Mouse (Mus musculus): ENCODE measurements at regions not wholly inside any gene's neighbourhood (a gene's known extent, or its start where the extent isn't known, plus 50 kb on each side); places are given as distances from the start of the nearest gene placed in this dataset.

GRCm38 (mm10) chr6:135501791-135502190 lies 139.4 kb downstream of the Emp1 start:
- H3K27ac ChIP-seq (ENCODE audit: low read depth, low read length): no peak overlapping the region
- H3K9me3 ChIP-seq (replicated peaks; ENCODE audit: control insufficient read depth, low read length): no peaks in the 10 kb centered on the region
- no peaks in the 10 kb centered on the region for H3K27me3 ChIP-seq (replicated peaks; ENCODE audit: control insufficient read depth, insufficient read depth, low read length)
- 77% methylated on average over 6 of the region's 6 CpGs for WGBS
- H3K9ac ChIP-seq (ENCODE audit: low read length): no peak overlapping the region
- no peak overlapping the region for H3K4me2 ChIP-seq (ENCODE audit: low read length)
- DNase-seq (ENCODE audit: low spot score): no peak
- no peak for ATAC-seq
- H3K36me3 ChIP-seq (ENCODE audit: control insufficient read depth, insufficient read depth, low read length): no peaks in the 10 kb centered on the region
- no peak overlapping the region for H3K4me3 ChIP-seq (ENCODE audit: low read depth, low read length)
- H3K4me1 ChIP-seq (ENCODE audit: control insufficient read depth, insufficient read depth, low read length): no peaks in the 10 kb centered on the region

GRCm38 (mm10) chr6:135502405-135502804 lies 140.1 kb downstream of the Emp1 start:
- ATAC-seq: no peak
- H3K36me3 ChIP-seq (ENCODE audit: control insufficient read depth, insufficient read depth, low read length): no peaks in the 10 kb centered on the region
- H3K4me1 ChIP-seq (ENCODE audit: control insufficient read depth, insufficient read depth, low read length): no peaks in the 10 kb centered on the region
- DNase-seq (ENCODE audit: low spot score): no peak
- WGBS: 63% methylated on average over 8 of the region's 8 CpGs
- no peak overlapping the region for H3K4me2 ChIP-seq (ENCODE audit: low read length)
- H3K27me3 ChIP-seq (replicated peaks; ENCODE audit: control insufficient read depth, insufficient read depth, low read length): no peaks in the 10 kb centered on the region
- no peak overlapping the region for H3K27ac ChIP-seq (ENCODE audit: low read depth, low read length)
- no peaks in the 10 kb centered on the region for H3K9me3 ChIP-seq (replicated peaks; ENCODE audit: control insufficient read depth, low read length)
- H3K4me3 ChIP-seq (ENCODE audit: low read depth, low read length): no peak overlapping the region
- no peak overlapping the region for H3K9ac ChIP-seq (ENCODE audit: low read length)

GRCm38 (mm10) chr6:135518710-135519437 lies 156.5 kb downstream of the Emp1 start:
- H3K27ac ChIP-seq (ENCODE audit: low read depth, low read length): peak overlapping the region; percentile 9; the same call in 1 of the 2 replicates
- no peaks in the 10 kb centered on the region for H3K27me3 ChIP-seq (replicated peaks; ENCODE audit: control insufficient read depth, insufficient read depth, low read length)
- no peaks in the 10 kb centered on the region for H3K9me3 ChIP-seq (replicated peaks; ENCODE audit: control insufficient read depth, low read length)
- 26% methylated on average over 4 of the region's 4 CpGs for WGBS
- H3K36me3 ChIP-seq (ENCODE audit: control insufficient read depth, insufficient read depth, low read length): no peaks in the 10 kb centered on the region
- no peak overlapping the region for H3K4me3 ChIP-seq (ENCODE audit: low read depth, low read length)
- H3K4me1 ChIP-seq (ENCODE audit: control insufficient read depth, insufficient read depth, low read length): peaks cover 12% of the 10 kb centered on the region
- DNase-seq (ENCODE audit: low spot score): peak; percentile 48
- ATAC-seq: peak; percentile 57; the same call in 1 of the 2 replicates
- H3K9ac ChIP-seq (ENCODE audit: low read length): no peak overlapping the region
- H3K4me2 ChIP-seq (ENCODE audit: low read length): no peak overlapping the region

- DNase-seq (ENCODE audit: low spot score) (no peak), ATAC-seq (peak; percentile 42; the same call in 1 of the 2 replicates)
- H3K9ac ChIP-seq (ENCODE audit: low read length): no peak overlapping the region
- WGBS: 7% methylated on average over 2 of the region's 2 CpGs
- H3K27me3 ChIP-seq (replicated peaks; ENCODE audit: control insufficient read depth, insufficient read depth, low read length): no peaks in the 10 kb centered on the region
- peaks cover 12% of the 10 kb centered on the region for H3K4me1 ChIP-seq (ENCODE audit: control insufficient read depth, insufficient read depth, low read length)
- no peak overlapping the region for H3K4me3 ChIP-seq (ENCODE audit: low read depth, low read length)
- H3K36me3 ChIP-seq (ENCODE audit: control insufficient read depth, insufficient read depth, low read length): no peaks in the 10 kb centered on the region
- H3K4me2 ChIP-seq (ENCODE audit: low read length): no peak overlapping the region
- no peaks in the 10 kb centered on the region for H3K9me3 ChIP-seq (replicated peaks; ENCODE audit: control insufficient read depth, low read length)
- H3K27ac ChIP-seq (ENCODE audit: low read depth, low read length): no peak overlapping the region
Measured at GRCm38 (mm10) chr6:135519438-135519803, 157.1 kb downstream of the Emp1 start.

GRCm38 (mm10) chr6:135520868-135521267 lies 158.5 kb downstream of the Emp1 start:
- Histone ChIP-seq H3K27me3 (replicated peaks; ENCODE audit: control insufficient read depth, insufficient read depth, low read length) (no peaks in the 10 kb centered on the region), H3K9ac (ENCODE audit: low read length) (no peak overlapping the region), H3K36me3 (ENCODE audit: control insufficient read depth, insufficient read depth, low read length) (no peaks in the 10 kb centered on the region), H3K9me3 (replicated peaks; ENCODE audit: control insufficient read depth, low read length) (no peaks in the 10 kb centered on the region), H3K27ac (ENCODE audit: low read depth, low read length) (no peak overlapping the region), H3K4me2 (ENCODE audit: low read length) (no peak overlapping the region), H3K4me1 (ENCODE audit: control insufficient read depth, insufficient read depth, low read length) (peaks cover 15% of the 10 kb centered on the region), H3K4me3 (ENCODE audit: low read depth, low read length) (no peak overlapping the region)
- WGBS: 86% methylated on average over 2 of the region's 2 CpGs
- ATAC-seq: no peak
- DNase-seq (ENCODE audit: low spot score): no peak

- DNase-seq (ENCODE audit: low spot score) (peak; percentile 33), ATAC-seq (no peak)
- Histone ChIP-seq H3K4me3 (ENCODE audit: low read depth, low read length) (no peak overlapping the region), H3K4me2 (ENCODE audit: low read length) (no peak overlapping the region), H3K9me3 (replicated peaks; ENCODE audit: control insufficient read depth, low read length) (no peaks in the 10 kb centered on the region), H3K27ac (ENCODE audit: low read depth, low read length) (no peak overlapping the region), H3K27me3 (replicated peaks; ENCODE audit: control insufficient read depth, insufficient read depth, low read length) (no peaks in the 10 kb centered on the region), H3K36me3 (ENCODE audit: control insufficient read depth, insufficient read depth, low read length) (no peaks in the 10 kb centered on the region), H3K4me1 (ENCODE audit: control insufficient read depth, insufficient read depth, low read length) (peaks cover 16% of the 10 kb centered on the region), H3K9ac (ENCODE audit: low read length) (no peak overlapping the region)
- 46% methylated on average over 5 of the region's 5 CpGs for WGBS
Measured at GRCm38 (mm10) chr6:135524886-135525285, 162.5 kb downstream of the Emp1 start.

GRCm38 (mm10) chr6:135525841-135526327 lies 163.5 kb downstream of the Emp1 start:
- Histone ChIP-seq H3K9ac (ENCODE audit: low read length) (no peak overlapping the region), H3K4me1 (ENCODE audit: control insufficient read depth, insufficient read depth, low read length) (peaks cover 13% of the 10 kb centered on the region), H3K4me2 (ENCODE audit: low read length) (peak overlapping the region; percentile 18), H3K36me3 (ENCODE audit: control insufficient read depth, insufficient read depth, low read length) (no peaks in the 10 kb centered on the region), H3K27me3 (replicated peaks; ENCODE audit: control insufficient read depth, insufficient read depth, low read length) (no peaks in the 10 kb centered on the region), H3K27ac (ENCODE audit: low read depth, low read length) (peak overlapping the region; percentile 31; the same call in 1 of the 2 replicates), H3K9me3 (replicated peaks; ENCODE audit: control insufficient read depth, low read length) (no peaks in the 10 kb centered on the region), H3K4me3 (ENCODE audit: low read depth, low read length) (no peak overlapping the region)
- DNase-seq (ENCODE audit: low spot score): peak; percentile 96
- ATAC-seq: peak; percentile 93
- 21% methylated on average over 5 of the region's 5 CpGs for WGBS

- Histone ChIP-seq H3K4me3 (ENCODE audit: low read depth, low read length) (no peak overlapping the region), H3K27me3 (replicated peaks; ENCODE audit: control insufficient read depth, insufficient read depth, low read length) (no peaks in the 10 kb centered on the region), H3K9me3 (replicated peaks; ENCODE audit: control insufficient read depth, low read length) (no peaks in the 10 kb centered on the region), H3K4me2 (ENCODE audit: low read length) (no peak overlapping the region), H3K9ac (ENCODE audit: low read length) (no peak overlapping the region), H3K4me1 (ENCODE audit: control insufficient read depth, insufficient read depth, low read length) (peaks cover 13% of the 10 kb centered on the region), H3K27ac (ENCODE audit: low read depth, low read length) (peak overlapping the region; percentile 71), H3K36me3 (ENCODE audit: control insufficient read depth, insufficient read depth, low read length) (no peaks in the 10 kb centered on the region)
- WGBS: 58% methylated on average over 24 of the region's 24 CpGs
- peak; percentile 56 for DNase-seq (ENCODE audit: low spot score)
- ATAC-seq: peak; percentile 61; the same call in 1 of the 2 replicates
Measured at GRCm38 (mm10) chr6:135526460-135527160, 164.3 kb downstream of the Emp1 start.

- no peaks in the 10 kb centered on the region for H3K9me3 ChIP-seq (replicated peaks; ENCODE audit: control insufficient read depth, low read length)
- ATAC-seq (no peak), DNase-seq (ENCODE audit: low spot score) (peak; percentile 28)
- 11% methylated on average over 4 of the region's 4 CpGs for WGBS
- peaks cover 13% of the 10 kb centered on the region for H3K4me1 ChIP-seq (ENCODE audit: control insufficient read depth, insufficient read depth, low read length)
- H3K36me3 ChIP-seq (ENCODE audit: control insufficient read depth, insufficient read depth, low read length): no peaks in the 10 kb centered on the region
- H3K27me3 ChIP-seq (replicated peaks; ENCODE audit: control insufficient read depth, insufficient read depth, low read length): no peaks in the 10 kb centered on the region
- H3K4me3 ChIP-seq (ENCODE audit: low read depth, low read length): no peak overlapping the region
- H3K9ac ChIP-seq (ENCODE audit: low read length): no peak overlapping the region
- H3K27ac ChIP-seq (ENCODE audit: low read depth, low read length): no peak overlapping the region
- no peak overlapping the region for H3K4me2 ChIP-seq (ENCODE audit: low read length)
Measured at GRCm38 (mm10) chr6:135527879-135528278, 165.5 kb downstream of the Emp1 start.

Data from forebrain, embryonic 14.5 days (tissue).